Mouse (Mus musculus): Measurements from ENCODE around the gene Olfr131. TPM values are rescaled to one million over a fixed set of nuclear protein-coding genes. Genes with fewer than 3 reads are reported as not detected.
"Not testable (repeated sequence)": the region's sequence is repeated elsewhere in the genome, so short reads cannot be mapped to it uniquely, and the experiment has no call there.

Gene Olfr131
- polyA plus RNA-seq (2012; fragmentation: generic; extraction: Trizol): not detected
- long read RNA-seq, experiment 1: 0 reads
- long read RNA-seq, experiment 2: 0 reads

GRCm38 (mm10) chr17:38088593-38088992 is at the start of gene Olfr131:
Gene Olfr131, minus strand, starts transcription at chr17:38088693.
- no peaks in the 10 kb centered on the region for H3K36me3 ChIP-seq (ENCODE audit: control insufficient read depth, insufficient read depth)
- H3K79me3 ChIP-seq (ENCODE audit: low read depth): no peaks in the 10 kb centered on the region
- no peak within 1 kb of the TSS for H3K4me3 ChIP-seq (ENCODE audit: insufficient read depth, poor library complexity, severe bottlenecking)
- no peaks in the 10 kb centered on the region for H3K79me2 ChIP-seq (ENCODE audit: control insufficient read depth, insufficient read depth)
- H3K27me3 ChIP-seq (ENCODE audit: control insufficient read depth, insufficient read depth, insufficient read length): no peaks in the 10 kb centered on the region
- TF ChIP-seq MYOG (IDR thresholded peaks at IDR 0.05; ENCODE audit: control insufficient read depth, extremely low read depth, insufficient read length) (no peak), FOSL1 (IDR thresholded peaks at IDR 0.05; ENCODE audit: insufficient read depth, low read length, poor library complexity, severe bottlenecking) (no peak), USF1 (IDR thresholded peaks at IDR 0.05; ENCODE audit: low read depth) (no peak), CEBPB (IDR thresholded peaks at IDR 0.05; ENCODE audit: low read depth) (no peak), CTCF (IDR thresholded peaks at IDR 0.05; ENCODE audit: control insufficient read depth, insufficient read depth, insufficient read length) (no peak), MYOD1 (IDR thresholded peaks at IDR 0.05; ENCODE audit: control insufficient read depth, insufficient read length, low read depth) (no peak), MAX (IDR thresholded peaks at IDR 0.05) (no peak)
- H3ac ChIP-seq (ENCODE audit: control insufficient read depth, insufficient read length, low read depth): no peak within 1 kb of the TSS

DNA sequence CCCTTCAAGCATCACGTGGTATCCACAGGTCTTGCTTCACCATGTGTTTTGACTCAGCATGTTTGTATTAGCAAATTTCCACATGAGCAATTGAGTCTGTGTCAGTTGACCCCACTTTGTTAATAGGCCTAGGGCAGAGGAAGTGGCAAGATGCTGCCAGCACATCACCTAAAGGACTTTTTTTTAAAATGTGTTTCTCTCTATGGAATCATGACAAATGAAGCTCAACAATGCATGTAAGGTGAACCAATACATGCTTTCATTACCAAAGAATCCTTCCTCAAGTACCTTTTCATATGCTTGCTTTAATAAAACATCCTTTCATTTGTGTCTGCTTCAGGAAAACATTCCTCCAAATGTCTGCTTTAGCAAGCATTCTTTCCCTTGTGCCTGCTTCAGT is 45.9 kb upstream of the Olfr131 start, which contains the start of gene Olfr132:
Gene Olfr132, minus strand, starts transcription at position 101 of the 400 bp plus-strand sequence.
- no peaks in the 10 kb centered on the region for H3K79me2 ChIP-seq (ENCODE audit: control insufficient read depth, insufficient read depth)
- no peaks in the 10 kb centered on the region for H3K79me3 ChIP-seq (ENCODE audit: low read depth)
- no peak within 1 kb of the TSS for H3ac ChIP-seq (ENCODE audit: control insufficient read depth, insufficient read length, low read depth)
- TF ChIP-seq CTCF (IDR thresholded peaks at IDR 0.05; ENCODE audit: control insufficient read depth, insufficient read depth, insufficient read length) (no peak), MYOD1 (IDR thresholded peaks at IDR 0.05; ENCODE audit: control insufficient read depth, insufficient read length, low read depth) (no peak), CEBPB (IDR thresholded peaks at IDR 0.05; ENCODE audit: low read depth) (no peak), USF1 (IDR thresholded peaks at IDR 0.05; ENCODE audit: low read depth) (no peak), FOSL1 (IDR thresholded peaks at IDR 0.05; ENCODE audit: insufficient read depth, low read length, poor library complexity, severe bottlenecking) (no peak), MAX (IDR thresholded peaks at IDR 0.05) (no peak), MYOG (IDR thresholded peaks at IDR 0.05; ENCODE audit: control insufficient read depth, extremely low read depth, insufficient read length) (no peak)
- no peaks in the 10 kb centered on the region for H3K36me3 ChIP-seq (ENCODE audit: control insufficient read depth, insufficient read depth)
- no peak within 1 kb of the TSS for H3K4me3 ChIP-seq (ENCODE audit: insufficient read depth, poor library complexity, severe bottlenecking)
- H3K27me3 ChIP-seq (ENCODE audit: control insufficient read depth, insufficient read depth, insufficient read length): no peaks in the 10 kb centered on the region

DNA sequence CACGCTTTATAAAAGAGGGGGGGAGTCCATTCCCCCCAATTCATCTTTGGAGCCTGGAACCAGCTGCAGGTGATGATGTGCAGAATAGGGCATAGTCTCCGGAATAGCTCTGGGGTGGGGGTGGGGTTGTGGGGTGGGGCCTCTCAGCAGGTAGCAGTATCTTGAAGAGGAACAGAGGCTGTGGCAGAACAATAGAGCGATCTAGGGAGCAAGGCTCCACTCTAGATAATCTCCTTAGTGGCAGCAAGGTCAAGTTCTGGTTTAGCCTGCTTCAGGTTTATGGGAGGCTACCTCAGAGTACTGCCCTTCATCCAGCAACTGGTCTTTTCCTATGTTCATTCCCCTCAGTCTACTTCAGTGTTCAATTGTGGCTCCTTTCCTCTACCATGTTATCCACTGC is 36.9 kb upstream of the Olfr131 start:
- not testable (repeated sequence) for H3K27me3 ChIP-seq (ENCODE audit: control insufficient read depth, insufficient read depth, insufficient read length); H3K36me3 ChIP-seq (ENCODE audit: control insufficient read depth, insufficient read depth); H3K79me2 ChIP-seq (ENCODE audit: control insufficient read depth, insufficient read depth); H3ac ChIP-seq (ENCODE audit: control insufficient read depth, insufficient read length, low read depth); H3K79me3 ChIP-seq (ENCODE audit: low read depth); H3K4me3 ChIP-seq (ENCODE audit: insufficient read depth, poor library complexity, severe bottlenecking)

- H3K79me3 ChIP-seq (ENCODE audit: low read depth); H3K4me3 ChIP-seq (ENCODE audit: insufficient read depth, poor library complexity, severe bottlenecking); H3K27me3 ChIP-seq (ENCODE audit: control insufficient read depth, insufficient read depth, insufficient read length); H3K36me3 ChIP-seq (ENCODE audit: control insufficient read depth, insufficient read depth); H3ac ChIP-seq (ENCODE audit: control insufficient read depth, insufficient read length, low read depth); H3K79me2 ChIP-seq (ENCODE audit: control insufficient read depth, insufficient read depth): not testable (repeated sequence)
Observed at GRCm38 (mm10) chr17:38124199-38124598, 35.7 kb upstream of the Olfr131 start.

DNA sequence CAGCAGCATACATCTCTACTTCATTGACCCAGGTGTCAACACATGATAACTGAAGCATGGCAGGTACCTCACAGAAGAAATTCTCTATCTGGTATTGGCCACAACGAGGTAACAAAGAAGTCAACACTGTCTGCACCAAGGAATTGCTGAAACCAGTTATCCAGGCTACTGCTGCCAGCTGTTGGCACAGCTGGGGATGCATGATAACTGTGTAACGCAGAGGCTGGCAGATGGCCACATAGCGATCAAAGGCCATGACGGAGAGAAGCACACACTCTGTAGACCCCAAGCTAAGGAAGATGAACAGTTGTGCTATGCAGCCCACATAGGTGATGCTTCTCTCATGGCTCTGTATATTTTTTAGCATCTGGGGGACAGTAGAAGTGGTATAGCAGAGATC is 6.1 kb downstream of the Olfr131 start:
- TF ChIP-seq CEBPB (IDR thresholded peaks at IDR 0.05; ENCODE audit: low read depth) (no peak), MYOG (IDR thresholded peaks at IDR 0.05; ENCODE audit: control insufficient read depth, extremely low read depth, insufficient read length) (no peak), USF1 (IDR thresholded peaks at IDR 0.05; ENCODE audit: low read depth) (no peak), MAX (IDR thresholded peaks at IDR 0.05) (no peak), CTCF (IDR thresholded peaks at IDR 0.05; ENCODE audit: control insufficient read depth, insufficient read depth, insufficient read length) (no peak), FOSL1 (IDR thresholded peaks at IDR 0.05; ENCODE audit: insufficient read depth, low read length, poor library complexity, severe bottlenecking) (no peak), MYOD1 (IDR thresholded peaks at IDR 0.05; ENCODE audit: control insufficient read depth, insufficient read length, low read depth) (no peak)
- Histone ChIP-seq H3K27me3 (ENCODE audit: control insufficient read depth, insufficient read depth, insufficient read length) (no peaks in the 10 kb centered on the region), H3K4me3 (ENCODE audit: insufficient read depth, poor library complexity, severe bottlenecking) (no peak overlapping the region), H3K36me3 (ENCODE audit: control insufficient read depth, insufficient read depth) (no peaks in the 10 kb centered on the region), H3ac (ENCODE audit: control insufficient read depth, insufficient read length, low read depth) (no peak overlapping the region), H3K79me3 (ENCODE audit: low read depth) (no peaks in the 10 kb centered on the region), H3K79me2 (ENCODE audit: control insufficient read depth, insufficient read depth) (no peaks in the 10 kb centered on the region)

DNA sequence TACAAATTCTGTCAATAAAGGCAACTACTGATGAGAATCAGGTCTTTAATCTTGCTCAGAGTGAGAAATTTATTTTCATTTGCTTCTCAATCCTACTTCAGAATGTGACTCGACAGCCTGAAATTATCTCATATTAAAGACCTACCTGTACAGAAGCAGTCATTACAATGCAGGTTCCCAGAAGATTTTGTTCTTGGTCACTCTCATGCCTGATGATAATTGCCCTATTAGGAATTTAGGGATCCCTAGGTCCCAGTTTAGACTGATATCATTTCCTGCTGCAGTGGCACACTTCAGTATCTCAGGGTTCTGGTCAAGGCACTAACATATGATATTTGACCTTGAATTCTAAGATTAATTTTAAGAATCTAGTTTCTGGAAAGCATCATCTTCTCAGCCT is 24.9 kb downstream of the Olfr131 start, which contains the start of gene Olfr130:
Gene Olfr130, plus strand, starts transcription at position 301 of the 400 bp plus-strand sequence.
- TF ChIP-seq USF1 (IDR thresholded peaks at IDR 0.05; ENCODE audit: low read depth) (no peak), MAX (IDR thresholded peaks at IDR 0.05) (no peak), FOSL1 (IDR thresholded peaks at IDR 0.05; ENCODE audit: insufficient read depth, low read length, poor library complexity, severe bottlenecking) (no peak)
- Histone ChIP-seq H3K79me3 (ENCODE audit: low read depth) (no peaks in the 10 kb centered on the region), H3K36me3 (ENCODE audit: control insufficient read depth, insufficient read depth) (no peaks in the 10 kb centered on the region), H3K4me3 (ENCODE audit: insufficient read depth, poor library complexity, severe bottlenecking) (no peak within 1 kb of the TSS), H3K27me3 (ENCODE audit: control insufficient read depth, insufficient read depth, insufficient read length) (no peaks in the 10 kb centered on the region), H3K79me2 (ENCODE audit: control insufficient read depth, insufficient read depth) (no peaks in the 10 kb centered on the region), H3ac (ENCODE audit: control insufficient read depth, insufficient read length, low read depth) (no peak within 1 kb of the TSS)

Measured in C2C12 (cell line).